Mouse (Mus musculus) forebrain, embryonic 14.5 days (tissue): ENCODE measurements around the gene Pcbp2. TPM values are rescaled to one million over a fixed set of nuclear protein-coding genes. Genes with fewer than 3 reads are reported as not detected.
A peak's percentile ranks its signal among the peaks of the same experiment; 100 is the strongest.

Experiments used
- ATAC-seq: fragments of 200-750 bp; cut with Nextera tagmentation; 2 replicates; pipeline ENCODE4 v1.8.0; 2017; ENCODE audit warnings: mild to moderate bottlenecking, moderate library complexity
- DNase-seq: peaks from one replicate; pipeline ENCODE4 v3.0.0-alpha.2; 2015; ENCODE audit warnings: low spot score
- H3K27ac ChIP-seq: fragments of 300-500 bp; sonication (generic); 2 replicates; pipeline ENCODE4 v1.5.1; 2014; ENCODE audit warnings: low read depth, mild to moderate bottlenecking, control low read depth, low read length, moderate library complexity
- H3K27me3 ChIP-seq: fragments of 300-500 bp; sonication (generic); replicated peaks from 2 replicates; pipeline ENCODE4 v1.6.1; 2014; ENCODE audit warnings: low read length, control low read depth, mixed read lengths; ENCODE audit not compliant: control insufficient read depth, insufficient read depth
- H3K36me3 ChIP-seq: fragments of 300-500 bp; sonication (generic); 2 replicates; pipeline ENCODE4 v1.6.1; 2014; ENCODE audit warnings: low read length, control low read depth; ENCODE audit not compliant: control insufficient read depth, insufficient read depth
- H3K4me1 ChIP-seq: fragments of 300-500 bp; sonication (generic); 2 replicates; pipeline ENCODE4 v1.6.1; 2014; ENCODE audit warnings: antibody characterized with exemption, low read length, control low read depth; ENCODE audit not compliant: control insufficient read depth, insufficient read depth
- H3K4me2 ChIP-seq: fragments of 300-500 bp; sonication (generic); 2 replicates; pipeline ENCODE4 v1.6.1; 2014; ENCODE audit warnings: mild to moderate bottlenecking, control low read depth, low read length
- H3K4me3 ChIP-seq: fragments of 300-500 bp; sonication (generic); 2 replicates; pipeline ENCODE4 v1.5.1; 2014; ENCODE audit warnings: low read depth, low read length, control low read depth
- H3K9ac ChIP-seq: fragments of 300-500 bp; sonication (generic); 2 replicates; pipeline ENCODE4 v1.6.1; 2014; ENCODE audit warnings: mild to moderate bottlenecking, low read length, control low read depth, moderate library complexity
- H3K9me3 ChIP-seq: fragments of 300-500 bp; sonication (generic); replicated peaks from 2 replicates; pipeline ENCODE4 v1.6.1; 2016; ENCODE audit warnings: low read length, control low read depth, mixed read lengths; ENCODE audit not compliant: control insufficient read depth
- WGBS: fragments of 180-500 bp; shearing (Covaris S2); extraction: QIAGEN DNeasy Blood & Tissue Kit; methylation state at CpG from one replicate; pipeline ENCODE4 v1.1.7; 2014; 5-methylcytosine and 5-hydroxymethylcytosine counted together
- polyA plus RNA-seq: library from polyadenylated mRNA; unstranded; fragments of >200 nt; fragmentation: Nextera tagmentation; extraction: Ambion mirVana; gene quantifications from 2 replicates; pipeline ENCODE4 v1.2.1, GENCODE M21; 2014

The Pcbp2 gene
- polyA plus RNA-seq, 1 experiment from 2014 or later, result 226 TPM

GRCm38 (mm10) chr15:102519211-102520141, 49.1 kb downstream of the Pcbp2 start:
- Histone ChIP-seq H3K4me2 (peak overlapping the region; percentile 61), H3K27me3 (no peaks in the 10 kb centered on the region), H3K4me3 (peak overlapping the region; percentile 75), H3K9me3 (no peaks in the 10 kb centered on the region), H3K9ac (peak overlapping the region; percentile 87), H3K27ac (peak overlapping the region; percentile 99), H3K4me1 (peaks cover 16% of the 10 kb centered on the region), H3K36me3 (peaks cover 31% of the 10 kb centered on the region)
- DNase-seq (no peak), ATAC-seq (no peak)
- WGBS, result 77% methylated on average over 16 of the region's 17 CpGs

- no peak overlapping the region for H3K4me2 ChIP-seq
- ATAC-seq (no peak), DNase-seq (no peak)
- WGBS, result 91% methylated on average over 4 of the region's 4 CpGs
- H3K4me1 ChIP-seq, result peaks cover 7% of the 10 kb centered on the region
- no peaks in the 10 kb centered on the region for H3K9me3 ChIP-seq
- H3K4me3 ChIP-seq, result no peak overlapping the region
- no peaks in the 10 kb centered on the region for H3K27me3 ChIP-seq
- H3K36me3 ChIP-seq, result peaks cover 36% of the 10 kb centered on the region
- H3K27ac ChIP-seq, result no peak overlapping the region
- no peak overlapping the region for H3K9ac ChIP-seq
These were observed 50.1 kb downstream of the Pcbp2 start for GRCm38 (mm10) chr15:102520416-102520815.

- ATAC-seq (no peak), DNase-seq (no peak)
- Histone ChIP-seq H3K36me3 (peaks cover 40% of the 10 kb centered on the region), H3K27ac (no peak overlapping the region), H3K27me3 (no peaks in the 10 kb centered on the region), H3K4me3 (no peak overlapping the region), H3K9me3 (no peaks in the 10 kb centered on the region), H3K9ac (no peak overlapping the region), H3K4me1 (no peaks in the 10 kb centered on the region), H3K4me2 (no peak overlapping the region)
- WGBS, result 80% methylated on average over 4 of the region's 4 CpGs
These were observed 51.1 kb downstream of the Pcbp2 start for GRCm38 (mm10) chr15:102521480-102521879.

GRCm38 (mm10) chr15:102524892-102525485, 54.6 kb downstream of the Pcbp2 start, which contains the start of gene Npff:
Gene Npff, minus strand, starts transcription at chr15:102524942.
- no peak within 1 kb of the TSS for H3K9ac ChIP-seq
- H3K4me3 ChIP-seq, result no peak within 1 kb of the TSS
- 4% methylated on average over 3 of the region's 3 CpGs for WGBS
- H3K27ac ChIP-seq, result 0 out of 2 replicates have a peak within 1 kb of the TSS, but pooled peaks have one; percentile 14
- no peaks in the 10 kb centered on the region for H3K4me1 ChIP-seq
- H3K4me2 ChIP-seq, result no peak within 1 kb of the TSS
- DNase-seq, result peak; percentile 85
- H3K27me3 ChIP-seq, result no peaks in the 10 kb centered on the region
- peak; percentile 40; the same call in 1 of the 2 replicates for ATAC-seq
- peaks cover 63% of the 10 kb centered on the region for H3K36me3 ChIP-seq
- H3K9me3 ChIP-seq, result no peaks in the 10 kb centered on the region

DNA sequence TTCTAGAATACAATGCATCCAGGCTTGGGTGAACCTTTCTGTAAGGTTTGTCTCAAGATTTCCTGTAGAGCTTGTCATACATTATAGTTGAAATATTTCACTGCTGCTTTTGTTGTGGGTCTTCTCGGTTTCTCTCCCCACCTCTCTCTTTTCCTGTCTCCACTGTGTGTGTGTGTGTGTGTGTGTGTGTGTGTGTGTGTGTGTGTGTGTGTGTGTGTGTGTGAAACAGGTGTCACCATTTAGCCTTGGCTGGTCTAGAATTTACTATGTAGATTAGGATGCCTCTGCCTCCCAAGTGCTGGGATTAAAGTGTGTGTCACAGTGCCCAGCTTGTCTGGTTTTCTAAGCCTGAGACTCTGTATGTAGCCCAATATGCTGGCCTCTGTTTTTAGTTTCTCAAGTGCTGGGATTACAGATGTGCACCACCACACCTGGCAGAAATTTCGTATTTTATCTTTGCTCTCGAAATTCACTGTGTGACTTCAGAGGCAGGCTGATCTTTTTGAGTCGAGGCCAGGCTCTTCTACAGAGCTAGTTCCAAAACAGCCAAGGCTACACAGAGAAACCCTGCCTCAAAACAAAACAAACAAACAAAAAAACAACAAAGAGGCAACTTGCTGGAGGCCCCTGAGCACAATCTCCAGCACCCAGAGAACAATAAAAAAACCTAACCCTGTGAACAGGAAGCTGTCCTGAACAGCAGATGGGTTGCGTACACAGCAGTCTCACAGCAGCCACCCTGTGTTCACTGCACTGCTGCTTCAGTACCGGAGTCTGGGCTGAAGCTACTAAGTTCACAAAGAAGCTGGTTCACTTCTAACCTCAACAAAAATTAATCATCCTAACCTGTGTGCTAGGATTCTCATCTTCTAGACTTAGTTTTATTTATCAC, 56.0 kb downstream of the Pcbp2 start:
- Histone ChIP-seq H3K9me3 (no peaks in the 10 kb centered on the region), H3K27ac (no peak overlapping the region), H3K4me2 (no peak overlapping the region), H3K4me1 (no peaks in the 10 kb centered on the region), H3K4me3 (no peak overlapping the region), H3K27me3 (no peaks in the 10 kb centered on the region), H3K9ac (no peak overlapping the region), H3K36me3 (peaks cover 68% of the 10 kb centered on the region)
- no peak for ATAC-seq
- 88% methylated on average over 6 of the region's 6 CpGs for WGBS
- no peak for DNase-seq

- no peak for DNase-seq
- WGBS, result 81% methylated on average over 3 of the region's 3 CpGs
- Histone ChIP-seq H3K9me3 (no peaks in the 10 kb centered on the region), H3K9ac (no peak overlapping the region), H3K27me3 (no peaks in the 10 kb centered on the region), H3K4me3 (no peak overlapping the region), H3K4me1 (no peaks in the 10 kb centered on the region), H3K27ac (no peak overlapping the region), H3K36me3 (peaks cover 67% of the 10 kb centered on the region), H3K4me2 (no peak overlapping the region)
- no peak for ATAC-seq
These were observed 57.6 kb downstream of the Pcbp2 start for GRCm38 (mm10) chr15:102527936-102528335.

GRCm38 (mm10) chr15:102528396-102528795, 58.1 kb downstream of the Pcbp2 start:
- Histone ChIP-seq H3K27me3 (no peaks in the 10 kb centered on the region), H3K4me2 (no peak overlapping the region), H3K9ac (no peak overlapping the region), H3K27ac (no peak overlapping the region), H3K4me1 (no peaks in the 10 kb centered on the region), H3K4me3 (no peak overlapping the region), H3K36me3 (peaks cover 71% of the 10 kb centered on the region), H3K9me3 (no peaks in the 10 kb centered on the region)
- DNase-seq (no peak), ATAC-seq (no peak)
- WGBS, result 95% methylated on average over 1 of the region's 1 CpGs

DNA sequence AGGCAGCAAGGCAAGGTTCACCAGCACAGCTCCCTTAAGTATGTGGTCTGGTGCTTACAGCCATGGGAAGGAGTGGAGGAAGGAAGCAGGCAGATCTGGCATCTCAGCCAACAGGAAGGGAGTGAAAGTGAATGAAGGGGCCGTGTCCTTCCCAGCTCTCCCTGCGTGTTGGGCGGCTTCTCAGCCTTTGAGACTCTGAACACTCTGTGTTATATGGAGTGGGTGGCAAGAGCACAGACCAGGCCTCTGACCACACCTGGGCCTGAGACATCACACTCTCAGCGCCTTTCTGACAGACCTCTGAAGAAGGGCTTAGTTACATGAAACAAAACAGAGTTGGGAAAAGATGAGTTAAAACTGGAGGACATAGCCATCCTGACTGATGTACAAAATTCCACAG, 60.2 kb downstream of the Pcbp2 start:
- Histone ChIP-seq H3K27ac (no peak overlapping the region), H3K36me3 (peaks cover 68% of the 10 kb centered on the region), H3K9me3 (no peaks in the 10 kb centered on the region), H3K4me2 (no peak overlapping the region), H3K4me1 (no peaks in the 10 kb centered on the region), H3K27me3 (no peaks in the 10 kb centered on the region), H3K4me3 (no peak overlapping the region), H3K9ac (no peak overlapping the region)
- 86% methylated on average over 4 of the region's 4 CpGs for WGBS
- DNase-seq, result no peak
- no peak for ATAC-seq
